Mouse (Mus musculus): Measurements from ENCODE around the gene Foxf1.

The Foxf1 gene

DNA sequence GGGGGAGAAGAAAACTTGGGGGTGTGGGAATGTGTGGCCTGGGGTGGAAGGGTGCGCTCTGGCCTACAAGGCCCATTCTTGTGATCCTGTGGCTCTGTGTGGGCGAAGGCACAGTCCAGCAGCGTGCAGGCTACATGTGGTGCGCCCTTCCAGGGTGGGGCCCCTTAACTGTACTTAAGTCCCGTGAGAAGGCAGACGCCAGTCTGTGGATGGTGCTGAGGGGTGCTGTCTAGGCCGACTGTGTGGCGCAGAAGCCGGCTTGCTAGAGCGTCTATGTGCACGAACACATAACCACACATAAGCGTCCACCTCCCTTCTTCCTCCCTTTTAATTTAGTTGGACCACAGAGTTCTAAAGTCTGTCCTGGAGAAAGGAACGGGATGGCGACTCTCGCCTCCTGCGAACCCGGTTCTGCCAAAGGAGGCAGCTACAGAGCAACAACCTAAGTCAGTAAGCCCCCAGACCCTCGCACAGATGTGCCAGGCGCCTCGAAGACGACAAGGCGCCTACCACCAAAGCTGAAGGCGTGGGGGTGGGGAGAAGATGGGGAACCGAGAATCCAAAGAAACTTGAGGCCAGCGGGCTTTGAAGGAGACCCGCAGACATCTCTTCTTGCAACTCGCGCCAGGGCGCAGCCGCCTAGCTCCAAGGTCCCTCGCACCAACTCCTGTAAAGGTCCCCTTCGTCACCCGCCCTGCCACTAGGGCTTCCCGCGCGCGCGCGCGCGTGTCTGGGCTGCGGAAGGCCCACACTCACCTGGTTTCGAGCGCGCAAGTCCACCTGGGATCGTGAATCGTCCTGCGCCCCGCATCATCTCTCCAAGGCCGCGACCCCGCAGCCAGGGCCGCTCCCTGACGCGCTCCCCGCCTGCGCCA lies 1.7 kb upstream of the Foxf1 start:
- no peak for DNase-seq (ENCODE audit: low spot score)

DNA sequence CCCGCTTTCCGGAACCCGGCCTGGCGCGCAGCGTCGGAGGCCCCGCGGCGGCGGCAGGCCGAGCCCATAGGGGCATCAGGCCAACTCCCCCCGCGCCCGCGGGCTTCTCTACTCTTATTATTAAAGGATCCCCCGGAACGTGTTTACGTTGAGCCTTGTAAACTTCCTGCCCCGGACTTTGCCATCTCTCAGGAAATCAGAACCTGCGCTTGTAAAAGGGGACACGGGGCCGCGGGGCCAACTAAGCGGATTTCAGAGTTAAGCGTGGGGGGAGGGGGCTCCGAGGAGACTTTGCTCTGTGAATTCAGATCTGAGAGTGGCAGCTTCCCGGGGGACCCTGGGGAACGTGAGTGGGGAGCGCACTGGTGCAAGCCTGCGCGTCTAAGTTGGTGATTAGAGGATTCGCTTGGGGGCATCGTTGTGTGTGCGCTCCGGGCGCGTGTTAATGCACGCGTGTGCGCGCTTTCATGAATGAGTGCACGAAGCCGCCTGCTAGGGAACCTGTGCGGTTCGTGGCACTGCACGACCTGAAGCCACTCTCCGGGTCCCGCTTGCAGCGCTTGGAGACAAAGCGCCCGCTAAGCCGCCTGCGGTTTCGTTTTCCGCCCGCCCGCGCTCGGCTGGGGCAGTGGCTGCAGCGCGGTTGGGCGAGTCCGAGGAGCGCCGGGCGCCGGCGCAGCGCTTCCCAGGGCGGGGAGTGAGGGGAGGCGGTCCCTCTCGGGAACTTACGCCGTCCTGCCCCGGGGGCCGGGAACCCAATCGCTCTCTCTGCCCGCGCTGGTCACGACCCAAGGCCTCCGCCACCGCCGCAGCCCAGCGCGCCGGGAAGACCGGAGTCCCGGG lies 872 bp upstream of the Foxf1 start:
- DNase-seq (ENCODE audit: low spot score): peak; percentile 57

DNA sequence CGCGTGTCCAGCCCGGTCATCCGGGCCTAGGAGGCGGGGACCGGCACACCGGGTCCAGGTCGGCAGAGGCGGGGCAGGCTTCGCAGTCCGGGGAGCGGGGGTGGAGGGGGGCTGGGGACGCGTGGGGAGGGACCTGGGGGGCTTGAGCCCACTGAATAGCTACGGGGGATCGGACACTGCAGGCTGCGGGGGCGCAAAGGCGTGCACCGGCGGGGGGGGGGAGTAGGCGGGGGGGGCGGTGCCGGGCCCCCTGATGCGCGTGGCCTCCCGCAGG lies 313 bp upstream of the Foxf1 start:
- DNase-seq (ENCODE audit: low spot score): no peak

- DNase-seq (ENCODE audit: low spot score): no peak
Observed at GRCm38 (mm10) chr8:121085011-121085410, 825 bp downstream of the Foxf1 start.

- no peak for DNase-seq (ENCODE audit: low spot score)
Observed at GRCm38 (mm10) chr8:121085561-121085960, 1.4 kb downstream of the Foxf1 start.

- DNase-seq (ENCODE audit: low spot score): no peak
Observed at GRCm38 (mm10) chr8:121086004-121086900, 2.1 kb downstream of the Foxf1 start.

- DNase-seq (ENCODE audit: low spot score): no peak
Observed at GRCm38 (mm10) chr8:121088281-121088680, 4.1 kb downstream of the Foxf1 start.

DNA sequence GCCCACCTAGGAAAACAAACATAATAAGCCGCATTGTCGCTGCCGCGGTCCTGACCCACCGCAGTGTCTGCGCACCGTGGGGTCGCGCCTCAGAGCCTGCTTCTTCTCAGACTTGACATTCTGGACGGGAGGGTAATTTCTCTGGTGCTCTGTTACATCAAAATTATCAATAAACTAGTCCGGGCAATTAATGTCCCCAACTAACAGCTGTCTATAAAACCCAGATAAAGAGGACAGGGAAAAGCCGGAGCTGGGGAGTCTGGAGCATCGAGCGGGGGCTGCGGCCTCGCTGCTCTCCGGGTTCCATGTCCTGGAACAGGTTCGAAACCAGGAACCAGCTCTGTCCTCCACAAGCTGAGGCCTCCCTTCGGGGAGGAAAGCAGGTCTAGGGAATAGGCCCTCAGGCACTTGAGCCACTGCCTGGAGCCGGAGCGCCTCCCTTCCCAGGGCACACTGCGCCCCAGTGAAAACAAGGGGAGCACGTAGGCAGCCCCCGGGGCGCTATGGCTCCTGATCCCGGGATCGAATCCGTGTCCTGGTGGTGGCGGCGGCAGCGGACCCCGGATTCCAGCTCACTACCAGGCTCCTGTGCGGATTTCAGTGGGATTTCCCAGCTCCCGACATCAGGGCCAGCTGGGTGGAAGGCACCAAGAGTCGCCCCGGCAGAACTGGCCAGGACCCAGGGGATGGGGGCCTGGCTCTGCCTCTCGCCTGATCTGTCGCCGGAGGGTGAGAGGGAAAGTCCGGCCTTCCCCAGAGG lies 4.9 kb downstream of the Foxf1 start:
- DNase-seq (ENCODE audit: low spot score): no peak

GRCm38 (mm10) chr8:121089631-121090380 lies 5.6 kb downstream of the Foxf1 start:
- DNase-seq (ENCODE audit: low spot score): no peak

DNA sequence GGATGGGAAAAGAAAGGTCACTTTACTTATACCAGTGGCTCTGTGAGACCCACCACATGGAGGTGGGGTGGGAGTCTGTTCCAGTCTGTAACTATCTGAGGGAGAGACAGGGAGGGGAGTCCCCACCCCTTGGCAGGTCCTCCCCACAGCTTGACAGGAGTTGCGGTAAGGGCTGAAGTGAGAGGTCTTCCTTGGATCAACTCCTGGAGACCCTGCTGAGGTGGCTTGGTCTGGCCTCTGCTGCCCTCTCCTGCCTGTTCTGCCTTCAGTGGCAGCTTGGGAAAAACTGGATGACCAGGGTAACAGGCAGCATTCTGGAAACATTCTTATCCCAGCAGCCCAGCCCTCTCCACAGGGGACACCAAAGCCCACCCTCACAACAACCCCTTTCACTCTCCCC lies 6.5 kb downstream of the Foxf1 start:
- no peak for DNase-seq (ENCODE audit: low spot score)

GRCm38 (mm10) chr8:121092141-121092540 lies 8.0 kb downstream of the Foxf1 start:
- DNase-seq (ENCODE audit: low spot score): no peak

GRCm38 (mm10) chr8:121092627-121093026 lies 8.4 kb downstream of the Foxf1 start:
- DNase-seq (ENCODE audit: low spot score): peak; percentile 83

- DNase-seq (ENCODE audit: low spot score): no peak
Observed at GRCm38 (mm10) chr8:121093496-121093895, 9.3 kb downstream of the Foxf1 start.

DNA sequence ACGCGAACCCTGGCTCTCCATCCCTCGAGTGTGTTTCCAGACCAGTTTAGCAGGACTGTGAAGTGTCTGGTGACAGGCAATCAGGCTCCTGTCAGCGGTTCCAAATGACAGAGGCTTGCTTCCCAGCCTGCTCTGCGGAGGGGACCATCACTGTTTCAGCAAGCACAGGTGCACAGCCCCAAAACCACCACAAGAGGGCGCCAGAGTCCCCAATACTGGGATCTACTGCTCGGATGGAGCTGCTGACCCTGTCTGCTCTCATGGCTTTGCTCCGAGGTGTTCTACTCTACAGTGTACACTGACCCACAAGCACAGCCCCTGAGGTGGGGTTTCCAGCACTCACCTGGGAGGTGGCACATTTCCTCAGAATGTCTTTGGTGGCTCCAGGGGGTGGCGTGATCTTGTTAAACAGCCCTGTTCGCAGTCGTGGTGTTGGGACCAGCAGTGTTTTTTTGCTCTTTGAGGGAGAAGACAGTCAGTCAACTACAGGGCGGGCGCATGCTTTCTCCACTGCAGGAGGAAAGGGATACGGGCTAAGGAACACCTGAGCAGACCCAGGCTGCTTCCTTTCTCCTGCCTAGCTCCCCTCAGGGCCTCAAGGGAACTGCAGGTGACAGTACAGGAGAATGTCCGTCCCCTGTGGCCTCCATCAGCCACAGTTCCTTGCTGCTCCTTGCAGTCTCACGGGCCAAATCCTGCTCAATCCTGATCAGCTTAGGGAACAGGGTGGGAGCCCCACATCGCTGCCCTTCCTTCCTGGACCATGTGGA lies 20.0 kb downstream of the Foxf1 start:
- DNase-seq (ENCODE audit: low spot score): peak; percentile 49

- peak; percentile 99 for DNase-seq (ENCODE audit: low spot score)
Observed at GRCm38 (mm10) chr8:121107668-121108656, 23.8 kb downstream of the Foxf1 start, which contains the start of gene Mthfsd. Gene Mthfsd (minus strand): TSS chr8:121108392.

- no peak for DNase-seq (ENCODE audit: low spot score)
Observed at GRCm38 (mm10) chr8:121108657-121109056, 24.5 kb downstream of the Foxf1 start.

- DNase-seq (ENCODE audit: low spot score): no peak
Observed at GRCm38 (mm10) chr8:121111145-121111907, 27.1 kb downstream of the Foxf1 start.

DNA sequence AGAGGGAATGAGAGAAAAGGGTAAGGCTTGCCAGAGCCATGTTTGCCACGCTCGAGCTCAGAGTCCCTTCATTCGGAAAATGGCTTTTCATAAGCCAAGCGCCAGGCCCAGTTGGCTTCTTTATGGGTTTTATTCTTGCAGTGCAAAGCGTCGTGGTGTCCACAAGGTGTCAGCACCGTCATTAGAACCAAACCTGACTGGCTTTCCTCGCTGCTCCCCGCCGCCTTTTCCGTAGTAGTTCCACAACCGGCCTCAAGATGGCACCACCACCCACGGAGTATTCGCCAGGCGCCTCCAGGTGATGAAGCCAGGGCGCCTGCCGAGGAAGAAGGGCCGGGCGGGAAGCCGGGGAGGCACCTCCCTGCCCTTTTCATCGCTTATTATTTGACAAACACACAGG lies 29.1 kb downstream of the Foxf1 start:
- DNase-seq (ENCODE audit: low spot score): peak; percentile 98
